Mouse (Mus musculus) myocyte (in vitro differentiated cells): ENCODE measurements around the gene Amigo1.

Experiments
- E2F4 ChIP-seq: IDR thresholded peaks from one replicate; pipeline ENCODE4 v1.6.1; 2011; ENCODE audit warnings: mild to moderate bottlenecking, control low read depth, moderate library complexity; ENCODE audit not compliant: insufficient read depth
- POLR2A ChIP-seq: IDR thresholded peaks from one replicate; pipeline ENCODE4 v1.6.1; 2011; ENCODE audit warnings: low read depth, mild to moderate bottlenecking, control low read depth, moderate library complexity; ENCODE audit not compliant: insufficient read length
- POLR2AphosphoS2 ChIP-seq: IDR thresholded peaks from one replicate; pipeline ENCODE4 v1.6.1; 2011; ENCODE audit warnings: low read depth, control low read depth; ENCODE audit not compliant: insufficient read length
- REST ChIP-seq: IDR thresholded peaks from one replicate; pipeline ENCODE4 v1.6.1; 2011; ENCODE audit warnings: mild to moderate bottlenecking, control low read depth, moderate library complexity; ENCODE audit not compliant: insufficient read depth, insufficient read length
- SRF ChIP-seq: IDR thresholded peaks from one replicate; pipeline ENCODE4 v1.6.1; 2011; ENCODE audit warnings: low read depth; ENCODE audit not compliant: control insufficient read depth, insufficient read length

- TF ChIP-seq POLR2A: no peak
- TF ChIP-seq E2F4: no peak
- TF ChIP-seq REST: no peak
- no peak for TF ChIP-seq SRF
- no peak for TF ChIP-seq POLR2AphosphoS2
Observed at GRCm38 (mm10) chr3:108212406-108212805, 26.3 kb downstream of the Amigo1 start.
